Mouse (Mus musculus) liver, postnatal 0 days (tissue): Measurements from ENCODE around the gene Fank1.

Experiments used
- CTCF ChIP-seq: sonication (generic); IDR thresholded peaks from 2 replicates; pipeline ENCODE4 v1.5.1; 2016; ENCODE audit warnings: antibody characterized with exemption, low read depth
- EP300 ChIP-seq: IDR thresholded peaks from 2 replicates; pipeline ENCODE4 v1.6.1; 2016; ENCODE audit warnings: antibody characterized with exemption, low read depth, mild to moderate bottlenecking

- TF ChIP-seq CTCF, result no peak
- TF ChIP-seq EP300, result no peak
Measured at GRCm38 (mm10) chr7:133744701-133745100, 32.0 kb upstream of the Fank1 start.
